Mouse (Mus musculus): Measurements from ENCODE around the gene 1700022I11Rik.

DNA sequence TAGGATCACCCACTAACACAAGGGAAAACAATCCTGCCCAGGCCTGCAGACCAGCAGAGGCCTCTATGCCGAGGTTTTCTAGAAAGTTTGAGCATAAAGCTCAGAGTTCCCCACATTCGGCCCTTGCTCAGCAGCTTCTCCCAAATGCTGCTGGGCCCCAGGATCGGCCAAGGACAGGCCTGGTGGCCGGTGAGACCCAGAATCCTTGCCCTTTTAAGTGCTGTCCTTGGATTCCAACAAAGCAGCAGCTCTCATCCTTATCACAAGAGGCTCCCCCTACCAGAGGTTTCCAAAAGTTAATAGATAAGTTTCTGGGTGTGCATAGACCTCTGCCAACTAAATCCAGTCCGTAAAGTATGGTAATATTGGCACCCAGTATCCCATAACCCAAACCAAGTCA is 4.5 kb downstream of the 1700022I11Rik start:
- TF ChIP-seq CTCF (IDR thresholded peaks at IDR 0.05; ENCODE audit: low read depth, low read length) (no peak), GATA1 (IDR thresholded peaks at IDR 0.05; ENCODE audit: borderline replicate concordance, low read length) (no peak), TAL1 (conservative IDR thresholded peaks at IDR 0.05; ENCODE audit: low read depth, low read length) (no peak), POLR2AphosphoS5 (IDR thresholded peaks at IDR 0.05; ENCODE audit: insufficient replicate concordance, low read depth, low read length) (no peak)
